Mouse (Mus musculus) embryonic fibroblast, embryonic 13.5 days (primary cell): Measurements from ENCODE around the gene Olfr1393. TPM values are rescaled to one million over a fixed set of nuclear protein-coding genes. Genes with fewer than 3 reads are reported as not detected.

Source experiments
- H3K27ac ChIP-seq: 2 replicates; pipeline ENCODE4 v1.5.1; 2012; ENCODE audit warnings: low read length, control low read depth, inconsistent platforms; ENCODE audit not compliant: insufficient read depth
- H3K4me1 ChIP-seq: 2 replicates; pipeline ENCODE4 v1.6.1; 2011; ENCODE audit warnings: low read length; ENCODE audit not compliant: control insufficient read depth, insufficient read depth
- H3K4me3 ChIP-seq: 2 replicates; pipeline ENCODE4 v1.5.1; 2011; ENCODE audit warnings: mild to moderate bottlenecking, control low read depth, low read length; ENCODE audit not compliant: insufficient read depth
- CTCF ChIP-seq: IDR thresholded peaks from 2 replicates; pipeline ENCODE4 v1.5.1; 2011; ENCODE audit warnings: mild to moderate bottlenecking, control low read depth, low read length, moderate library complexity, borderline replicate concordance; ENCODE audit not compliant: insufficient read depth
- POLR2A ChIP-seq: IDR thresholded peaks from 2 replicates; pipeline ENCODE4 v1.6.1; 2011; ENCODE audit warnings: low read depth, mild to moderate bottlenecking, control low read depth, low read length, moderate library complexity
- polyA plus RNA-seq: library from polyadenylated mRNA; stranded (reverse); fragments of >200 nt; gene quantifications from 2 replicates; pipeline ENCODE4 v1.2.4, GENCODE M21; 2011; ENCODE audit warnings: low read depth; ENCODE audit not compliant: missing spikeins, insufficient read length

Gene Olfr1393
- polyA plus RNA-seq, 1 experiment: not detected

- TF ChIP-seq POLR2A: no peak
- no peak for TF ChIP-seq CTCF
- H3K27ac ChIP-seq: peak overlapping the region; percentile 58
- H3K4me1 ChIP-seq: peaks cover 20% of the 10 kb centered on the region
- peak overlapping the region; percentile 71 for H3K4me3 ChIP-seq
Measured at GRCm38 (mm10) chr11:49249811-49250421, 28.2 kb upstream of the Olfr1393 start.

- no peak for TF ChIP-seq CTCF
- TF ChIP-seq POLR2A: peak; percentile 98
- peak overlapping the region; percentile 71 for H3K4me3 ChIP-seq
- peak overlapping the region; percentile 74 for H3K27ac ChIP-seq
- peaks cover 17% of the 10 kb centered on the region for H3K4me1 ChIP-seq
Measured at GRCm38 (mm10) chr11:49250422-49251379, 27.4 kb upstream of the Olfr1393 start.

DNA sequence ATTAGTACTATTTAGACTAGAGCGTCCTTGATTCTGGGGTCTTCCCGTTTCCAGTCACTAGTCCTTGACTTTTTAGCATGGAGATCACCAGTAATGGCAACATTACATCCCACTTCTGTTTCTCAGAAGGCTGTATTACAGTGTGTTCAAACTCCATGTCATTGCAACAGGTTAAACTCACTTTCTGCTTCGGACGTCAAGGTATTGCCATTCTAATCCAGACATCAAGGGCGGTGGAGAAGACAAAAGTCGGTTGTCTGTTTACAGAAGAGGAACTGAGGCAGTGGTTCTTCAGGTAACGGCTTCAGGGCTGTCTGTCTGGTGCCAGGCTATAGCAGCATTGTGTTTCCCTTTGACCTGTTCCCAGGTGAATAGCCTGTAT lies 26.7 kb upstream of the Olfr1393 start:
- Histone ChIP-seq H3K4me3 (peak overlapping the region; percentile 71), H3K4me1 (peaks cover 17% of the 10 kb centered on the region), H3K27ac (no peak overlapping the region)
- TF ChIP-seq CTCF (no peak), POLR2A (no peak)

DNA sequence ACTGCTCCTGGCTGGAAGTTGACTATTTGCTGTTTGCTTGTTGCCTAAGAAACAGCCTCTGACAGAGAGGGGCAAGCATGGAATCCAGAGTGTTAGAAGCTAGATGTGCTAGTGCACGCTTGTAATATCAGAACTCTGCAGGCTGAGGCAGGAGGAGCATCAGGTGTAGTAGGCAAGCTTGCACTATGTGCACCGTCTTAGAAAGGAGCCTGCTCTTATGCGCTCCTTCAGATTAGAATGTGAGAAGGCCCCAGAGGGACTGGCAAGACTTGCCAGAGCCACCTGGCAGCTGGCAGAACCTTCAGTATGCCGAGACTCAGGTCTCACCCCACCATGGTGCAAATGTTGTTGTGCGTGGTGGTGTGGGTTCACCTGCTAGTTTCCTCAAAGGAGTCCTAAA lies 26.1 kb upstream of the Olfr1393 start:
- peaks cover 15% of the 10 kb centered on the region for H3K4me1 ChIP-seq
- no peak for TF ChIP-seq CTCF
- no peak for TF ChIP-seq POLR2A
- H3K4me3 ChIP-seq: peak overlapping the region; percentile 71; the same call in 1 of the 2 replicates
- no peak overlapping the region for H3K27ac ChIP-seq

DNA sequence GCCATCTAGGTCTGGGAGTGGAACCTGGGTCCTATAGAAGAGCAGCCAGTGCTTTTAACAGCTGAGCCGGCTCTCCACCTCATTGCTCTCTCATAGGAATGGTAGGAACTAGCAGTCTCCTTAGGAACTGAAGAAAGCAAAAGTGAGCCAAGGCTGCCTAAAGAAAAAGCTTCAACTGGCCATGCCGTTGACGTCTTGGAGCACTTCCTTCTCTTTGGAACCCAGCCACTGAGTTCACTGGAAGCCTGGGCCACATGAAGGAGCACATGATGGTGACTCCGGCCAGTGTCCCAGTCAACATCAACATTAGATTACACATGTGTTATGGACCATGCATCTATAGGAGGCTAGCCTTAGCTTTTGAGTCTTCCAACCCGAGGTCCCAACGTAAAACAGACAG lies 25.1 kb upstream of the Olfr1393 start:
- Histone ChIP-seq H3K4me3 (no peak overlapping the region), H3K27ac (no peak overlapping the region), H3K4me1 (peaks cover 11% of the 10 kb centered on the region)
- no peak for TF ChIP-seq POLR2A
- no peak for TF ChIP-seq CTCF

- Histone ChIP-seq H3K4me3 (no peak overlapping the region), H3K4me1 (no peaks in the 10 kb centered on the region), H3K27ac (no peak overlapping the region)
- TF ChIP-seq POLR2A: no peak
- TF ChIP-seq CTCF: no peak
Measured at GRCm38 (mm10) chr11:49259296-49259695, 18.8 kb upstream of the Olfr1393 start.

- TF ChIP-seq POLR2A (no peak), CTCF (no peak)
- Histone ChIP-seq H3K4me1 (no peaks in the 10 kb centered on the region), H3K27ac (no peak overlapping the region), H3K4me3 (no peak overlapping the region)
Measured at GRCm38 (mm10) chr11:49259829-49260228, 18.3 kb upstream of the Olfr1393 start.

- Histone ChIP-seq H3K4me1 (no peaks in the 10 kb centered on the region), H3K27ac (no peak overlapping the region), H3K4me3 (no peak overlapping the region)
- no peak for TF ChIP-seq CTCF
- no peak for TF ChIP-seq POLR2A
Measured at GRCm38 (mm10) chr11:49260598-49261312, 17.3 kb upstream of the Olfr1393 start.

DNA sequence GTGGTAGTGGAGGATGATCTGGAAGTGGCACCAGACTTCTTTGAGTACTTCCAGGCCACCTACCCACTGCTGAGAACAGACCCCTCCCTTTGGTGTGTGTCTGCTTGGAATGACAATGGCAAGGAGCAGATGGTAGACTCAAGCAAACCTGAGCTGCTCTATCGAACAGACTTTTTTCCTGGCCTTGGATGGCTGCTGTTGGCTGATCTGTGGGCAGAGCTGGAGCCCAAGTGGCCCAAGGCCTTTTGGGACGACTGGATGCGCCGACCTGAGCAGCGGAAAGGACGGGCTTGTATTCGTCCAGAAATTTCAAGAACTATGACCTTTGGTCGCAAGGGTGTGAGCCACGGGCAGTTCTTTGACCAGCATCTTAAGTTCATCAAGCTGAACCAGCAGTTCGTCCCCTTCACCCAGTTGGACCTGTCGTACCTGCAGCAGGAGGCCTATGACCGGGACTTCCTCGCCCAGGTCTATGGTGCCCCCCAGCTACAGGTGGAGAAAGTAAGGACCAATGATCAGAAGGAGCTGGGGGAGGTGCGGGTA lies 16.7 kb upstream of the Olfr1393 start:
- TF ChIP-seq POLR2A (no peak), CTCF (no peak)
- Histone ChIP-seq H3K27ac (no peak overlapping the region), H3K4me3 (no peak overlapping the region), H3K4me1 (no peaks in the 10 kb centered on the region)
